Mouse (Mus musculus): Measurements from ENCODE around the gene Zmynd15.
"Not testable (repeated sequence)": the region's sequence is repeated elsewhere in the genome, so short reads cannot be mapped to it uniquely, and the experiment has no call there.

Zmynd15 gene

DNA sequence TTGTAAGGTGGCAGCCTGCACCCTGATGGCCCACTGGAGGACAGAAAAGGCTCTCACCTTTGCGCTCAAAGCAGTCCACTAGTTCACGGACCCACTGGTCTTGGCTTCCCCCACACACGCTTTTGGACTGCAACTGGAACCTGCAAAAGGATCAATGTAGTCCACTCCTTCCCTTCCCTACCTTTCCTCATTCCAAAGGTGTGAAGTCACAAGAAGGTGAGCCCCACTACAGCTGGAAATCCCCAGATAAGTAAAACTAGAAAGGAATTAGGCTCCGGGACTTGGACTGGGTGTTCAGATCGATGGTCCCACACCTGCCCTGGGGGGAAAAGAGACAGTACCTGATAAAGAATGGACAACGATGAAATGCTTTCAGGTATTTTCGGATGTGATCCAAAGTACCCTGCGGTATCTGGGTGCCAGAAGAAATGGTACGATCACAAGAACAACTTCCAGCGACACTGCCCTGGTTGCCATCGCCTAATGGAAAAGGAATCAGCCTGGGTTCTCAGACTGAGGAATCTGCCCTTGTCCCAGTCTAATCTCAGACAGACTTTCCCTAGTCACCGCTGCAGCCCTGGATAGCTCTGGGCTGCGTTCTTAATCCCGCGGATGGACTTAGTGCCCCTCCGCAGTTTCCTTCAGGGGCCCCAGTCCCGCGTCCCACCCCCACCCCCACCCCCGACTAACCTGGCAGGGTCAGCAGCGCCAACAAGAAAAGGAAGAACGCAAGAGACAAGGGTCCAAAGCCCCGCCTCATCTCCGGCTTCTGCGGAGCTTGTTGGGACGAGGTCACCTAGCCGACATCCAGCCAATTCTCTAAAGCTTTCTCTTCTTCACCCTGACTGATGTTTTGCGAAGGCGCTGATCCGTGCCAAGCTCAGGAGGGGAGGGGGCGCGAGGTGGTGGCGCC, at the start of gene Zmynd15:
TSS of gene Zmynd15 (plus strand) at position 746 of the 913 bp plus-strand sequence.
- DNase-seq (ENCODE audit: low spot score) = no peak

GRCm38 (mm10) chr11:70409594-70410296, 49.5 kb upstream of the Zmynd15 start, which contains the start of gene Pelp1:
Gene Pelp1 (minus strand): TSS chr11:70410031.
- peak; percentile 96 for DNase-seq (ENCODE audit: low spot score)

DNA sequence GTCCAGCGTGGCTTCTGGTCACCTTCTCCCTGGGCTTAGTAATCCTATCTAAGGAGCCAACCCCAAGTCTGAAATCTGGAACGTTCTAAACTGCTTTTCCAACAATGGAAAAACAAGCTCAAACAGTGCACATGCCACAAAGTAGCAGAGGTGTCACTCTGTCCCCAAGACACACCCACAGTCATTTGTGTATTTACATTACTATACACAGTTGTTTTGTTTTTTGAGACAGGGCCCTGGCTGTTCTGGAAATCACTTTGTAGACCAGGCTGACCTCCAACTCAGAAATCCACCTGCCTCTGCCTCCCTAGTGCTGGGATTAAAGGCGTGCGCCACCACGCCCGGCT, 49.0 kb upstream of the Zmynd15 start:
- no peak for DNase-seq (ENCODE audit: low spot score)

DNA sequence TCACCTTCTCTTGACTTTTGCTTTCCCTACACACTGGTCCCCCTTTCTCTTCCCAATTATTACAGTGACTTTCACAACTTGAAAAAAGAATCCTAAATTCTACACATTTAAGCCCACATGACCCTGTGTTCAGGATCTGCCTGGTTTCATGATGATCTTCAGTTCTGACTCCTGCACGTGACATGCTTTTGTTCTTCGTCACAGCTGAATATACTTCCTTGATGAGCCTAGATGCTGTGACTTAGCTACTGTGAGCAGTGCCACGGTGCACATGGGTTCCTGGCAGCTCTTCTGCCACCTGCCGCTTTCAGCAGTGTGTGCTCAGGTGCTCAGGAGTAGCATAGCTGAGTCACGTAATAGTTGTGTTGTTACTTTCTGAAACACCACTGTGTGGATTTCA, 46.6 kb upstream of the Zmynd15 start:
- no peak for DNase-seq (ENCODE audit: low spot score)

DNA sequence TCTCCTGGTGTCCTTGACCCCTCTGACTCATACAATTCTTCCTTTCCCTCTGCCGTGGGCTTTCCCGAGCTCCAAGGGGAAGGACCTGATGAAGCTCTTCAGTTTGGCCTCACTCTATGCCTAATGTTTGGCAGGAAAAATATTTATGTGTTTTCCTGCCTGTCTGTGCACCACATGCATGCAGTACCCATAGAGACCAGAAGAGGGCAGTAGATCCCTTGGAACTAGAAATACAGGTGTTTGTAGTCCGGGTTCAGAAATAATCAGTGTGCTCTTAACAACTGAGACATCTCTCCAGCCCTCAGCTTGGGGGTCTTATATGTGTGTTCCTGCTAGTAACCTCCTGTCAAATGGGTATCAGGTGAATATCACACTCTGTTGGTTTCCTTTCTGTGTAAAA, 45.3 kb upstream of the Zmynd15 start:
- DNase-seq (ENCODE audit: low spot score) = peak; percentile 76

DNA sequence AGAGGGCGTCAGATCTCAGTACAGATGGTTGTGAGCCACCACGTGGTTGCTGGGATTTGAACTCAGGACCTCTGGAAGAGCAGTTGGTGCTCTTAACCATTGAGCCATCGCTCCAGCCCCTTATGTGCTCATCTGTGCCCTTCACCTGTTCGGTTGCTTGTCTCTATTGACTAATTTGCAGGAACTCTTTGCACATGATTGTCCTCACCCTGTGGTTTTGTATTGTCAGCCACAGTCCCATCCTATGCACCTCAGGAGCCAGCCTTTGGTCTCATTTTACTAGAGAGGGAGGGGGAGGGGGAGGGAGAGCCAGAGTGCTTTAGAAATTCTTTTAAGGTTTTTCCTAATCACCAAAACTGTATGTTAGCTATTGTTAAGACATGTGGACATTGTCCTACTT, 41.0 kb upstream of the Zmynd15 start:
- no peak for DNase-seq (ENCODE audit: low spot score)

DNA sequence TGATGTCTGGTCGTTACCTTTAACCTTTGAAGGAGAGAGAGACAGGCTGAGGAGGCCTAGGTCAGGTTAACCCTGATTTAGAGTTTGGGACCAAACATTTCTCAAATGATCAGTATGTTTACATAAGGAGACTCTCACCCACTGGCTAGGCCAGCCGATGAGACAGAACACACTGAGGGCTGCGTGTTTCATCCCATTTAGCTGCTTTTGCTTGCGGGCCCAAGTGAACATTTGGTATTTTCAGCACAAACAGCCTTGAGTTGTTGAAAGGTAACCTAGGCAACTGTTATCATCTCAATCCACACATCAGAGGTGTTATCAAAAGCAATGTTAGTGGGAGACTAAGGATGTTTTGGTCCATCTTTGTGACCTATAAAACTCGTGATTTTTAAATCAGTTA, 39.7 kb upstream of the Zmynd15 start:
- no peak for DNase-seq (ENCODE audit: low spot score)

GRCm38 (mm10) chr11:70426598-70426997, 32.6 kb upstream of the Zmynd15 start:
- DNase-seq (ENCODE audit: low spot score) = not testable (repeated sequence)

DNA sequence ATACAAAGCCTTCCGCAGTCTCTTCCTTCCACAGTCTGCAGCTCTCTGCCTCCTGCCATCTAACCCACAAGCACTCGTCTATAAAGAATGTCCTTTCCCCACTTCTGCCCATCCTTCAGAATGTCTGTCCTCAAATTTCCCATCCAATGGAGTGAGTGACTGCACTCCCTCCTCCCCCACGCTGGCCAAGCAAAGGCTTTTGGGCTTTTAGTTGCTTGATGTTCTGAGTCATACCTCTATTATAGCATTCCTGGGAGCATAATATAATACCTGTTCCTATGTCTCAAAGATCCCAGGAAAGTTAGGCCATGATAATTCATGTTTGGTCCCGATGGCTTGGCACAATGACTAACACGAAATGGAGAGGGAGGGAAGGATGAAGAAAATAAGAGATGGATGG, 27.7 kb upstream of the Zmynd15 start:
- DNase-seq (ENCODE audit: low spot score) = peak; percentile 37

GRCm38 (mm10) chr11:70432048-70432894, 27.0 kb upstream of the Zmynd15 start, which contains the start of gene Arrb2:
Gene Arrb2 (plus strand): TSS chr11:70432635.
- peak; percentile 97 for DNase-seq (ENCODE audit: low spot score)

GRCm38 (mm10) chr11:70432895-70433568, 26.2 kb upstream of the Zmynd15 start:
- DNase-seq (ENCODE audit: low spot score) = peak; percentile 49

DNA sequence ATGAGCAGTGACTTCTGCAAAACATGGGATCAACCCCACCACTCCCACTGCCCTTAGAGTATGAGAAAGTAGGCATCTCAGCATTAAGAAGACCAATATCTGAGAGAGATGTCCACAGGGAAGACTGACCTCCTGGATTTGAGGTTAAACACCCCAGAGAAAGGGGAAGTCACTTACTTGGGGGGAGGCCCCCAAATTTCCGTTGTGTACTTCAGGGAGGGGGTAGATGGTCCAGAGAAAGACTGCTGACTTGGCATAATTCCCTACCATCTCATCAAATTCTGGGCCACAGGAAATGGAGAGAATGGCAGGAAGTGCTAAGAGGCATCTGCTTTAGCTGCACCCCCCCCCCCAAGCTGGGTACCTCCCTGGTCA, 25.7 kb upstream of the Zmynd15 start:
- no peak for DNase-seq (ENCODE audit: low spot score)

DNA sequence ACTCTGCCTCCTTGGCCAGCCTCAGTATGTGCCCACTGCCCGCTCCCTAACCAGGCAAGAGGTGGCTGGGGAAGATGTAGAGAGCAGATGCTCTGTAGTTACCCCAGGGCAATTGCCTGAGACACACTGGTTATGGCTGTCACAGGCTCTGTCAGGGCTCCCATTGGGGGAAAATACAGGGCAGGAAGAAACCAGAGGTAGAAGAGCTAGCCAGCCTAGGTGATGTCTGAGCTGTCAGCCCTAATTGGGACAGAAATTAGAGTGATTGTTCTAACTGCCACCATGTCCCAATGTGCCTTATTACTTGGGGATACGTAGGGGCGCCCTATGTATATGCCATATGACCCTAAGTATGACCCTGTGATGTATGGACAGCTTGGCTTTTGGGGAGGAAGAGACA, 25.3 kb upstream of the Zmynd15 start:
- DNase-seq (ENCODE audit: low spot score) = no peak

GRCm38 (mm10) chr11:70435476-70435875, 23.8 kb upstream of the Zmynd15 start:
- no peak for DNase-seq (ENCODE audit: low spot score)

DNA sequence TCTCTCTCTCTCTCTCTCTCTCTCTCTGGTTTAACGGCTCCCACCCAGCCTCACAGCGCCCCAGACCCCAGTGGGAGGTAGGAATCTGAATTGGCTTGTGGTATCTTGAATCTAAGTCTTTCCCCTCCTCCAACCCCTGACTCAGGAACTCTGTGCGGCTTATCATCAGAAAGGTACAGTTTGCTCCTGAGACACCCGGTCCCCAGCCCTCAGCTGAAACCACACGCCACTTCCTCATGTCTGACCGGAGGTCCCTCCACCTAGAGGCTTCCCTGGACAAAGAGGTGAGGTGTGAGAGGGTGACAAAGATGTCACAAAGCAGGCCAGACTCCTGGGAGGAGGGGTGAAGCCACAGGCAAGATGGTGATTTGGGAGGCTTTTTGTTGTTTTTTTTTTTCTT, 21.8 kb upstream of the Zmynd15 start:
- no peak for DNase-seq (ENCODE audit: low spot score)

DNA sequence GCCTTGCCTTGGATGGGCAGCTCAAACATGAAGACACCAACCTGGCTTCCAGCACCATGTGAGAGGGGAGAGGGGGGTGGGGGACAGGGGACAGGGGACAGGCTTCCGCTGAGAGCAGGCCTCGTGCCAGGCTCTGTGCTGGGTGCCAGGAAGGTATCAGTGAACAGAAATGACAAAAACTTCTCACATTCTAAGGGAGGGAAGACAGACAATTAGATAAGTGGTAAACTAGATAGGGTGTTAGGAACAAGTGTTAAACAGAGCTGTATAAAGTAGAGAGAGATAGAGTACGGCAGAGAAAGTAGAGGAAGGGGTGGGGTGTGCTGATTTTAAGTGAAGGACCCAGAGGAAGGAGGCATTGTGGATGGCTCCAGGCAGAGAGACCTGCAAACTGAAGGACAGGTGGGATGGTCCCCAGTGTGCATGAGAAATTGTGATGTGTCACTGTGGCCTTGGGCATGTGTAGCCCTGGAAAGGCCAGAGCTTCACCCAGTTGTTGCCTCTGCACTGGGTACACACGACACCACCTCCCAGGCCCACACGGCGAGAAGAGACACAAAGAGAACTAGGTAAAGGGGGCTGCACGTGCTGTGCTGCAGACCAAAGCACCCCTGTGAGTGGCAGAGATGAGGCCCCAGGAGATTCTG, 20.4 kb upstream of the Zmynd15 start:
- no peak for DNase-seq (ENCODE audit: low spot score)

- DNase-seq (ENCODE audit: low spot score) = no peak
Measured at GRCm38 (mm10) chr11:70440637-70441036, 18.6 kb upstream of the Zmynd15 start.

GRCm38 (mm10) chr11:70441882-70442281, 17.4 kb upstream of the Zmynd15 start:
- no peak for DNase-seq (ENCODE audit: low spot score)

DNA sequence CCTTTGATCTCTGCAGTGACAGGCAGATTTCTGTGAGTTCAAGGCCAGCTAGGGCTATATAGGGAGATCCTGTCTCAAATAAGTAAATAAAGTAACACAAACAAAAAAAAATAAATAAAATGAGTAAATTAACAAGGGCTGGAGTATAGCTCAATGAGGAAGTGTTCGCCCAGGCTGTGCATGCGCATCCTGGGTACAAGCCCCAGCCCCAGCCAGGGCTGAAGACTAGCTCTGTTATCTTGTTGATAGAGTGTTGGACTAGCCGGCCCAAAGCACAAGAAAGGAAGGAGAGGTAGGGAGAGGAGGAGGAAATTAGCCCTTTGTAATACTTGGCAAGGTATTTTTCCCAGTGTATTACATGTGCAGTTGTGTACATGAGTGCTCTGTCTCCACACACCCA, 15.3 kb upstream of the Zmynd15 start:
- no peak for DNase-seq (ENCODE audit: low spot score)

- DNase-seq (ENCODE audit: low spot score) = no peak
Measured at GRCm38 (mm10) chr11:70444667-70445066, 14.6 kb upstream of the Zmynd15 start.

DNA sequence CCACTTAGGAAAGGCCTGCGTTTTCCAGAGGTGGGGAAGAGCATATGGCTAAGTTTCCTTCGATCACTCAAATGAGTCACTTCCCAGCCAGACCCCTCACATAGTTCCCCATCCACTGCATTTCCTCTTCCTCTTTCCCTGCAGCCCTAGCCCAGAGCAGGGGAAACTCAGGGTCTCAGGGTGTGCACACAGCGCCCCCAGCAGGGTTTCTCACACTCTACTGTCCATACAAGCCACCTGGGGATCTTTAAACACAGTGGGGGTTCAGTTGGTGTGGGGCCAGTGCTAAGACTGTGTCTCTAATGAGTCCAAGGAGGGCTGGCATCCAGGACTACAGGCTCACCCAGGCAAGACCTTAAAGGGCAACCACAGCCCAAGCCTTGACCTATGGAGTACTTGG, 12.5 kb upstream of the Zmynd15 start:
- DNase-seq (ENCODE audit: low spot score) = no peak
